Mouse (Mus musculus): ENCODE data around the gene Gm10491.

Gene Gm10491

GRCm38 (mm10) chrX:7879819-7880218, 27.8 kb downstream of the Gm10491 start:
- DNase-seq (ENCODE audit: low spot score) = peak; percentile 52

GRCm38 (mm10) chrX:7878495-7878894, 29.1 kb downstream of the Gm10491 start:
- DNase-seq (ENCODE audit: low spot score) = no peak

GRCm38 (mm10) chrX:7878007-7878419, 29.6 kb downstream of the Gm10491 start, which contains the start of gene Pim2:
Gene Pim2 (plus strand): TSS chrX:7878262.
- DNase-seq (ENCODE audit: low spot score) = peak; percentile 84

- no peak for DNase-seq (ENCODE audit: low spot score)
Observed at GRCm38 (mm10) chrX:7869826-7870225, 37.8 kb downstream of the Gm10491 start.

- no peak for DNase-seq (ENCODE audit: low spot score)
Observed at GRCm38 (mm10) chrX:7868506-7868905, 39.1 kb downstream of the Gm10491 start.

- DNase-seq (ENCODE audit: low spot score) = no peak
Observed at GRCm38 (mm10) chrX:7867141-7867540, 40.5 kb downstream of the Gm10491 start.

GRCm38 (mm10) chrX:7865786-7866185, 41.8 kb downstream of the Gm10491 start:
- DNase-seq (ENCODE audit: low spot score) = no peak

- no peak for DNase-seq (ENCODE audit: low spot score)
Observed at GRCm38 (mm10) chrX:7865343-7865742, 42.3 kb downstream of the Gm10491 start.

- DNase-seq (ENCODE audit: low spot score) = no peak
Observed at GRCm38 (mm10) chrX:7864551-7864950, 43.1 kb downstream of the Gm10491 start.

GRCm38 (mm10) chrX:7863181-7863580, 44.5 kb downstream of the Gm10491 start:
- no peak for DNase-seq (ENCODE audit: low spot score)

- no peak for DNase-seq (ENCODE audit: low spot score)
Observed at GRCm38 (mm10) chrX:7859191-7859753, 48.4 kb downstream of the Gm10491 start.
